Mouse (Mus musculus): Measurements from ENCODE around the gene Vmn2r73.
"Not testable (repeated sequence)": the region's sequence is repeated elsewhere in the genome, so short reads cannot be mapped to it uniquely, and the experiment has no call there.

Gene Vmn2r73

DNA sequence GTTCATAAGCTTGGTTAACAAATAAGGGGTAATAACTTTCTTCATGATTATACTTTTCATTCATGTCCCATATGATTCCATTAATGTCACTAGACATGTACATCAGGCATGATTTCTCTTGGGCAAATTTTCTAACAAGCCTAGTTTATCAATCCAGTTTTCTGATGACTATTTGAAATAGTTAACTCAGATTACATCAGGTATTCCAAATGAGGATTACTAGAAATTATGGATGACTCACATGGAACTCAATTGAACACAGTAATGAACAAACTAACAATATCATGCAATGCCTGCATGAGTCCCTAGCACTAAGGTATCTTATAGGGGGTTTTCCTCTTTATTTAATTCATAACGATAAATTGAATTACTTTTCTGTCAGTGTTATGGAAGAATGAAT, at the start of gene Vmn2r73:
Vmn2r73 (minus strand) TSS at position 101 of the 400 bp plus-strand sequence.
- DNase-seq (ENCODE audit: low spot score in 2 of 2) = no peak

DNA sequence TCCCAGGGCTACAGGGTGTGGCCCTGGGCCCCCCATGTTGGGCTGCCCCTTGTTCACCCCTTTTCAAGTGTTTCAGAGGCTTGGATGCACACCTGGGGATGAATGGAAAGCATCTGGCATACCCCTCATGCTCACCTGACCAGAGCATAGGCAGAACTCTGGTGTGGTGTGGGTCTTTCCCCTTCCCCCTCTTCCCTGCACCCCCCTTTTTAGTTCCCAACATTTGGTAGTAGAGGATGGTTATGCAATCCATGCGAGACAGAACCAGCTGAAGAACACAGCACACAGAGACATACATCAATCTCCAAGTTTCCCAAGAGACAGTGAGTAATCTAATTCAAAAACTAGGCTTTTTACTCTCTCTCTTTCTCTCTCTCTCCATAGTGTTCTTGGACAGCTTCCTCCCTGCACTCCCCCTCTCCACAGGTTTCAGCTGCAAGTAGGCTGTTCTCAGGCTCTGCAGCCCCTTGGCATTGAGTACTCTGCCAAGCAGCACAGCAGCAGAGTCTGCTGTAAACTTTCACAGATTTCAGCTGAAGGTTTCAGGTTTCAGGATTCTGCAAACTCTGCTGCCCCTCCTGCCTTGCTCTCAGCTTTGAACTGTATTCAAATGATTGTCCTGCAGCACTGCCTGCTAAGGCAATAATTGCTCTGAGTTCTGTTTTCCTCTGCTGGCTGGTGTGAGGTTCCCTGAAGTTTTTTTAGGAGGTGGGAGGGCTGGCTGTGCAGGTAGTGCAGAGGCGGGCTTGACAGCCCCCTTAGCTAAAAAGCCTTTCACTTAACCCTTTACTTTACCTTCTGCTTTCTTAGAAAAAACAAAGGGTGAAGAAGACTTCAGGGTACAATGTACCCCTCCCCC, 35.7 kb downstream of the Vmn2r73 start:
- DNase-seq (ENCODE audit: low spot score in 2 of 2) = no peak

- DNase-seq (ENCODE audit: low spot score in 2 of 2) = not testable (repeated sequence)
Observed at GRCm38 (mm10) chr7:85818092-85818491, 58.0 kb downstream of the Vmn2r73 start.

Measured in thymus, postnatal 10 days (tissue).